Mouse (Mus musculus) left cerebral cortex, postnatal 25 days (tissue): Measurements from ENCODE around the gene Slc12a9. TPM values are rescaled to one million over a fixed set of nuclear protein-coding genes. Genes with fewer than 3 reads are reported as not detected.

ENCODE experiments used
- microRNA-seq, 2 experiments: library from miRNA; unstranded; fragments of <30 nt; microRNA quantifications; one replicate each; pipeline ENCODE4 v1.2.0; 2022
- total RNA-seq, 2 experiments: library from RNA; stranded (reverse); gene quantifications; 2 replicates each; pipeline ENCODE4 v1.2.3; 2021

The Slc12a9 gene
- total RNA-seq, 2 experiments from 2014 or later: 21.3 to 23.2 TPM

Small RNAs within 50 kb of the gene (microRNA-seq; reads per million reads assigned to microRNA genes)
- 2.7 to 7.1 reads per million in 2 experiments for gene Mir7036
- gene Mir8116: 0 reads per million in 2 experiments

Other genes with a start within 250 kb of the Slc12a9 start
- 1 to 10 TPM; 3.0 to 3.9 TPM for gene Trim56, start 217.4 kb downstream of the Slc12a9 start, total RNA-seq
- gene Muc3, start 184.3 kb downstream of the Slc12a9 start, total RNA-seq: not detected
- 1 to 10 TPM; 3.0 to 3.1 TPM for gene Muc3a, start 121.2 kb downstream of the Slc12a9 start, total RNA-seq
- 10 to 100 TPM; 54.9 to 63.3 TPM for gene Ache, start 46.1 kb downstream of the Slc12a9 start, total RNA-seq
- gene Ufsp1, start 39.0 kb downstream of the Slc12a9 start, total RNA-seq: 10 to 100 TPM in 1 of 2 experiments, 1 to 10 TPM in 1; 9.8 to 13.3 TPM
- 100 to 1,000 TPM; 176 to 178 TPM for gene Srrt, start 25.9 kb downstream of the Slc12a9 start, total RNA-seq
- 1 to 10 TPM; 4.3 to 5.9 TPM for gene Trip6, start 19.2 kb downstream of the Slc12a9 start, total RNA-seq
- gene Ephb4, start 16.5 kb upstream of the Slc12a9 start, total RNA-seq: 1 to 10 TPM; 5.2 to 5.5 TPM
- gene Zan, start 143.5 kb upstream of the Slc12a9 start, total RNA-seq: under 1 TPM; 0.16 to 0.32 TPM
- gene Pop7, start 168.9 kb upstream of the Slc12a9 start, total RNA-seq: 10 to 100 TPM; 30.2 to 37.0 TPM
- 10 to 100 TPM; 39.9 to 48.6 TPM for gene Gigyf1, start 185.0 kb upstream of the Slc12a9 start, total RNA-seq
- gene Epo, start 199.6 kb upstream of the Slc12a9 start, total RNA-seq: not detected
- 100 to 1,000 TPM; 662 to 684 TPM for gene Gnb2, start 199.9 kb upstream of the Slc12a9 start, total RNA-seq
- 100 to 1,000 TPM; 109 to 118 TPM for gene Actl6b, start 219.9 kb upstream of the Slc12a9 start, total RNA-seq
- gene Tfr2, start 236.2 kb upstream of the Slc12a9 start, total RNA-seq: 1 to 10 TPM; 8.1 to 8.9 TPM